Mouse (Mus musculus) right cerebral cortex, postnatal 36 days (tissue): ENCODE measurements at regions not wholly inside any gene's neighbourhood (a gene's known extent, or its start where the extent isn't known, plus 50 kb on each side); places are given as distances from the start of the nearest gene placed in this dataset.

ENCODE experiments used
- DNase-seq, 2 experiments: peaks; one replicate each; pipeline ENCODE4 v3.0.0; 2022; ENCODE audit warnings: low spot score in 2 of 2, mixed read lengths in 1 of 2

- DNase-seq = no peak
These were observed 97.3 kb upstream of the Rab11fip2 start for GRCm38 (mm10) chr19:60040721-60041120.

- no peak for DNase-seq
These were observed 89.2 kb upstream of the Rab11fip2 start for GRCm38 (mm10) chr19:60032667-60033066.

- DNase-seq = no peak
These were observed 86.8 kb upstream of the Rab11fip2 start for GRCm38 (mm10) chr19:60030212-60030788.

GRCm38 (mm10) chr19:60029720-60030119 is 86.3 kb upstream of the Rab11fip2 start:
- DNase-seq = no peak

- DNase-seq = no peak
These were observed 72.3 kb upstream of the Rab11fip2 start for GRCm38 (mm10) chr19:60015614-60016300.

- DNase-seq = no peak
These were observed 52.1 kb upstream of the Rab11fip2 start for GRCm38 (mm10) chr19:59995557-59995956.
